Mouse (Mus musculus) liver, adult 2 months (tissue): ENCODE measurements around the gene Ubl4b.

Source experiments
- CTCF ChIP-seq: fragments of 200-500 bp; IDR thresholded peaks from 2 replicates; pipeline ENCODE4 v1.5.1; 2011; ENCODE audit warnings: low read depth, low read length, control low read depth
- POLR2A ChIP-seq: fragments of 200-500 bp; IDR thresholded peaks from 2 replicates; pipeline ENCODE4 v1.6.1; 2011; ENCODE audit warnings: low read length, control low read depth; ENCODE audit not compliant: insufficient read depth; ENCODE audit errors: extremely low read depth

DNA sequence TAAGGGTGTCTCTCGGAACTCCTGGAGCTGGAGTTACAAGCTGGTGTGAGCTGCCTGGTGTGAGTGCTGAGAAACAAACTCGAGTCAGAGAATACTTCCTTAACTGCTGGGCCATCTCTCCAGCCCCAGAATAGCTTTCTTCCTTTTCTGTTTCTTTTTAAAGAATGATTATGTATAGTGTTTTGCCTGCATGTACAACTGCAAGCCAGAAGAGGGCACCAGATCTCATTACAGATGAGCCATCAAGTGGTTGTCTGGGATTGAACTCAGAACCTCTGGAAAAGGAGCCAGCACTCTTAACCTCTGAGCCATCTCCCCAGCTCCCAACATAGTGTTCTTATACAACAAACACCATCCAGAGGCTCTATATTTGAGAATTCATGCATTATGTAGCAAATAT is 16.3 kb upstream of the Ubl4b start:
- TF ChIP-seq CTCF: no peak; the same call in 1 of the 2 replicates
- TF ChIP-seq POLR2A: no peak
